Mouse (Mus musculus): ENCODE data around the gene Rcbtb1.
"Not testable (repeated sequence)": the region's sequence is repeated elsewhere in the genome, so short reads cannot be mapped to it uniquely, and the experiment has no call there.

Gene Rcbtb1

DNA sequence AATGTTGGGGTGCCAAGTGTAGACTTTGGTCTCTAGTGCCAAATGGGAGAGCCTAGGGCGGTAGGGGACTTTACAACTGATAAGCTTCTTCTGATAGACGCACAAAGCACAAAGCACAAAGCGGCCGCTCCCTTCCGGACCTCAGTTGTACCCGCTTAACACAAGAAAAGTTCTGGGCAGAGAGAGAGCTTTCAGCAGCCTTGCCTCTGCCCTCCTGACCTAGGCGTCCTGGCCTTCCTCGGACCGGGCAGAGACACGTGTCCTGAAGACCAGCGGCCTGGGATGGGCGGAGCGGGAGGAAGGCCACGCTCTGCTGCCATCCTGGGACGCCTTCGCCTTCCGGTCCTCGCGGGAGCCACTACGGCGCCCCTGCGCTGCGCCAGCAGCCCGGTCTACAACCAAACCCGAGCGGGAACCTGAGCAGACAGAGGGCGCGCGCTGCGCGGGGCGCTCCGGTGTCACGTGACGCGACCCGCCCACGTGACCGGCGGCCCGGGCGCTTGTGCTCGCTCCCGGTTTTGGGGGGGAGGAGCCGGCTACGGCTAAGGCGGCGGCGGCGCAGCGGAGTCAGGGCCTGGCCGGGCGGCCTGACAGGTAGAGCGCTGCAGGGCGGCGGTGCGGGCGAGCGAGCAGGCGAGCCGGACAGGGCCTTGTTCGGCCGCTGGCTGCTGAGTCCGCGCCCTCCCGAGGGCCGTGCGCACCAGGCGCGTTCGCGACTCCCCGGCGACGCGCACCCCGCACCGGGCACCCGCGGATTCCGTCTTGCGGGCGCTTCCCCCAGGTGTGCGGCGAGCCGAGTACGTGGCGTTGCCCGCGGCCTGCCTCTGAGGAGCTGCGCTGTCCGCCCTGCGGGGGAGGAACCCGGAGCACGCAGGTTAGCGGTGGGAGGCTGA, at the start of gene Rcbtb1:
TSS of gene Rcbtb1 (plus strand) at position 499 of the 893 bp plus-strand sequence.
- DNase-seq (ENCODE audit: low spot score in 2 of 2): peak; percentile 87 to 92

DNA sequence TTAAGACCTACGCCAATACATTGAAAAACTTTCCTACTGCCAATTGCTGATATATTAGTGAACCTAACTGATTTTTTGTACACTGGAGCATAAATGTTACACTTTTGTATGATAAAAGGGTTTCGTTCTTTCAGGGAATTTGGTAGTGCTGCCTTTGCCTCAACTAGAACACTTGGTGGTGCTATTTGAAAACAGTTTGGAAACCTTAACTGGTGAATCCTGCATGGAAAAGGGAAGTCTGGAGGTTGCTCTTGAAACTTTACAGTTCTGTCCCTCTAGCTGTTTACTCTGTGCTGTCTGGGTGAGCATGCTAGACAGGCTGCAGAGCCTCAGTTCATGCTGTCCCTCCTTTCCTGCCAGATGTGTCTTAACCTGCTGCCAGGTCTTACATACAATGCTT, 45.4 kb upstream of the Rcbtb1 start:
- peak; percentile 1 to 5 for DNase-seq (ENCODE audit: low spot score in 2 of 2)

DNA sequence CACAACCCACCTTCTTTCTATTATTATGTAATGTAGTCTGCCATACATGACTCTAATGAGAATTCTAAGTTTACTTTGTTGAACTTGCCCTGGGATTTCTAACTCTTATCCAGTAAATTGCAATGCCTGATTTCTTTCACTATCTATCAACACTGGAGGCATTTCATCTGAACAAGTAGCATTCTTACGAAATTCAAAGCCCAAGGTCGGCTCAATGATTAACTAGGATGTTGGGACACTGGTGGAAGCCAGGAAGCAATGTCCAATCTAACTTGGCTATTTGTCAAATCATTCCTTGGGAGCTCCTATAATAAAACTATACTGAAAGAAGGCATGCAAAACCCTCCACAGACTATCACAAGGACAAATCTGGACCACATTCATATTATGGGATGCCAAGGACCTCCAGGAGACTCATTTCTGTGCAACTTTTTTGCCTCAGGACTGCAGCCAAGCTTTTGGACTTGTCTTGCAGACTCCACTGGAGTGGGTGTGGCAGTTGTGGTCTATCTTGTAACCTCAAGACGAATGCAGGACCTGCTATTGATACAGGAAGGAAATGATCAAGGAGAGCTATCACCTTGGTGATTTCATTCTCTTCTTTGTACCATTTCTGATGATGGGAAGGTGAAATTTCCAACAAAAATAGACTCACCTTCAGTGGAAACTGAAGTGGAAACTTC, 43.9 kb upstream of the Rcbtb1 start:
- DNase-seq (ENCODE audit: low spot score in 2 of 2): no peak

DNA sequence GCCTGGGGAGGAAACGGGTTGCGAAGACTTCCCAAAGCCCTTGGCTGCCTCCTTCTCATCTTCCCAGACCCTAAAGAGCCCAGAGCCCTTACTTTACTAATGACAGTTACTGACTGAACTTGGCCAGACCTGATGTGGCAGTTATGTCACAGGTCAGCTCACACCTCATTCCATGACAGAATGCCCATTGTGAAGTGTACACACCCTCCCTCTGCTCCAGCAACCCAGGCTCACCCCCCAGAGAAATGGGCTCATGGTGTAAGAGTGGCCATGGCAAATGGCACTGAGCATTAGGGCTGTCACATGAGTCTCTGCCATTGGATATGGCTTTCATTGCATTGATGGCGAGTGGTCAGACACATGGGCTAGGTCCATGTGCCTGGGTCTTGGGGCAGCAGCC, 22.4 kb upstream of the Rcbtb1 start, which contains the start of gene Gm5142:
TSS of gene Gm5142 (minus strand) at position 101 of the 400 bp plus-strand sequence.
- no peak for DNase-seq (ENCODE audit: low spot score in 2 of 2)

DNA sequence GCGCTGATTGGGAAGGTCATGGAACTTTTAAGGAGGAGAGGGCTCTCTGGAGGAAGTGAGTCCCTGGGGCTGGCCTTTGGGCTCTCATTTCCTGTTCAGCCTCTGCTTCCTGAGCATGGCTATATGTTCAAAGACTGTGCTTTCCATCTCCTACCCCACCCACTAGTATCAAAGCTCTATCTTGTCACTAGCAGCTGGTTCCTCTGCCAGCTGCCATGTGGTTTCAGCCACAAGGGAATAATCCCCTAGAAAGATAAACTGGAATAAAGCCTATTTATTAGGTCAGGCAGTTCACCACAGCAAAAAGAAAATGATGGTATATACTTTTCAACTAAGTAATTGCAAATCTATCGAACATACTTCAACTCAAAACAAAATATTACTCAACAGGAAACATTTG, 18.3 kb upstream of the Rcbtb1 start:
- DNase-seq (ENCODE audit: low spot score in 2 of 2): no peak

DNA sequence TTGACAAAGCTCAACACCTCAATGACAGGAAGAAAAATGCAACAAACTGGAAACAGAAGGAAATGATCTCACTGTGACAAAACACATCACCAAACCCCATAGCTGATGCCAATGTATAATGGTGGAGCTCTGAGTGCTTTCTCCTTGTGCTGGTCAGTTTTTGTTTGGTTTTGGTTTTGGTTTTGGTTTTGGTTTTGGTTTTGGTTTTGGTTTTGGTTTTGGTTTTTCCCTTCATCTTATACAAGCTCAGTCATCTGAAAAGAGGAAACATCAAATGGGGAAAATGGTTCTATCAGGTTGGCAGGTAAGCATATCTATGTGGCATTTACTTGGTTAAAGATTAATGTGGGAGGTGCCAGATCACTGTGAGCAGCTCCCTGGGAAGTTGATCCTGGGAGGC, 15.5 kb upstream of the Rcbtb1 start:
- DNase-seq (ENCODE audit: low spot score in 2 of 2): no peak

DNA sequence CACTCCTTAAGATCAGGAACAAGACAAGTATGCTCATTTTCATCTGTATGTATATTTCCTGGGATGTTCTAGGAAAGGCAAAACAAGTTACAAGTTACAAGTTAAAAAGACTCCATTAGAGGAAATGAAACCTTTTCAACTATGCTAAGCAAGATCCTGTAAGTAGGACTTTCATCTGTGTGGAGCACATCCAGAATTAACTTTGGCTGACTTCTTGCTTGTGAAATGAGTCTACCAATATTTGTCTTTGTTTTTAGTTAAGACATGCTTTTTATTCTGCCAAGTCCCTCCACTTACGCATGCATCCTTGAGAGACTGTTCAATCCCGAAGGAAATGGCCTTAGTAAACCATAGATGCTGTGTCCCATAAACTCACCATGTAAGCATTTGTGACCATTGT, 14.9 kb upstream of the Rcbtb1 start:
- DNase-seq (ENCODE audit: low spot score in 2 of 2): no peak

DNA sequence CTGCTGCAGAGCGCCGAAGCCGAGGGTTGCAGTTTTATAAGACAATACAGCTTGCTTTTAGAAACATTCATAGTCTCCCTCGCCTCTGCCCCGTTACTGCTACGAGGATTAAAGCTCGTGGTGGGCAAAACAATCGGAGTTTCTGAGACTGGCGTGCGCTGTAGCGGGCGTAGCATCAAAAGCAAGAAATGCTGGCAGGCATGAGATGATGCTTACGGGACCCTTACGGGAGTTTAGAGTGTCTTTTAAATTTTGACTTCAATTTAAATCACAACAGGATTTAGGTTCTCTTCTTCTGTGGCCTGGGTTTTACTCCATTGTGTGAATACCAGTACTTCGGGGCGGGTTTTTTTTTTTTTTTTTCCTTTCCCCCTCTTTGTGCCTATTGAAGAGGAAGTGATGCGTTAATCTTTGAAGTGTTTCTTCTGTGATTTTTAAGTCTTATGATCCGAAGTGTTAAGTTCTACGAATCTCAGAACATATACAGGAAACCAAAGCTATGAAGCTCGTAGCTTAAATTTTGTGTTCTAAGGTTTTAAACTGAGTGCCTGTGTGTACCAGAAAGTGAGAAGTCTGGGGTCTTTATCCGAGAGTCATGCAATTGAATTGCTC, 701 bp downstream of the Rcbtb1 start:
- DNase-seq (ENCODE audit: low spot score in 2 of 2): no peak

DNA sequence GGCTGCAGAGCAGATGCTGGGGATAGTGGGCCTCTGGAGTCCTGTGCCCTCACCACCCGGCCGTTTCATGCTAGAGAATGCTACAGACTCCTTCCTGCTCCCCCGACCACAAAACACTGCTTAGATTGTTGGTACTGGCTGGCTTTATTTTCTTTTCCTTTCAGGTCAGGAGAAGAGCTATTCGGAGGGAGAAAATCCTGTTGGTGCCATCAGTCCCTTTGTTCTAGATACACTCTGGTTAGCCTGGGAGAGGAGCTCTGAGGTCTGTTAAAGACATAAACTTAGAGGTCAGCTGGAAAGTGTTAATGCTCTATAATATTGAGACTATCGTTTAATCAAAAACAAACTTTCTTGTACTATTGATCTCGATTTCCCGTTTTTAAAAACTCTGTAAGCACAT, 4.5 kb downstream of the Rcbtb1 start:
- DNase-seq (ENCODE audit: low spot score in 2 of 2): no peak

DNA sequence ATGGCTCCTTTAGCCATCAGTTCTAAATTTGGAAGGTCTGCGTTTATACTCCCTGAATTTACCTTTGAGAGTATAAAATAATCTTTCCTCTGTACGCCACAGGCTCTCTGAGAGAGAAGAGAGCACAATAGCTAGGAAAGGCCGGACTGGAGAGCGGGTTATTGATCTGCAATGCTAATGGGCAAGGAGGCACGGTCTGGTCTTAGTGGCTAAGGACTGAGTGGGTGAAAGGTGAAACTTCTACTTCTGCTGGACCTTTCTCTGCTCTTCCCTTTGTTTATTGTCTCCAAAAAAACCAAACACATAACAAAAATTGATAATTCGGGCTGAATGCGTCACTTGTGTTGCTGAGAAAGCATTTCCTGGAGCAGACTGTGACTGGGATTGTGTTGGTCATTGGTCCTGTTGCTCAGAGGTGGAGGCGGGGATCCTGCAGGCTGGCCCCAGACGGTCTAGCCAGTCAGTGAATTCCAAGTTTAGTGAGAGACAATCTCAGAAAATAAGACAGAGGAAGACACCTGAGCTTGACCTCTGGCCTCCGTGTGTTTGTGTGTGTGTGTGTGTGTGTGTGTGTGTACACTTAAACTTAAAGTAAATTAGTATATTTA, 5.1 kb downstream of the Rcbtb1 start:
- no peak for DNase-seq (ENCODE audit: low spot score in 2 of 2)

DNA sequence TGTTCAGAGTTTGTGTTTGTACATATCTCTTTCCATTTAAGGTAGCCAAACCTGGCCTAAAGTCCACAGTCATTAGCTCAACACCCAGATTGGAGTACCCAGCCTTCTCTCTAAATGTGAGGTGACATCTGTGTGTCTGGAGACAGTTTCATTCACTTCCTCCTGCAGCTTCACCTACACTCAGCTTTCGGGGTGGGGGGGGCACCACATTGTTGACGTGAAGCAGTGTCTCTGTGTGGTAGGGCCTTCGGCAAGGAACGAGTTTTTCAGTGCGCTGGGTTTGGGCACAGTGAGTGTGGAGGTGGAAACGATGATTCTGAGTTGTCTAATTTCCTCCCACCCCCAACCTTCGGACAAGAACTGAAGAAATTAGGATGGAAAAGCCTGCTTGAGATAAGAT, 8.0 kb downstream of the Rcbtb1 start:
- DNase-seq (ENCODE audit: low spot score in 2 of 2): no peak

DNA sequence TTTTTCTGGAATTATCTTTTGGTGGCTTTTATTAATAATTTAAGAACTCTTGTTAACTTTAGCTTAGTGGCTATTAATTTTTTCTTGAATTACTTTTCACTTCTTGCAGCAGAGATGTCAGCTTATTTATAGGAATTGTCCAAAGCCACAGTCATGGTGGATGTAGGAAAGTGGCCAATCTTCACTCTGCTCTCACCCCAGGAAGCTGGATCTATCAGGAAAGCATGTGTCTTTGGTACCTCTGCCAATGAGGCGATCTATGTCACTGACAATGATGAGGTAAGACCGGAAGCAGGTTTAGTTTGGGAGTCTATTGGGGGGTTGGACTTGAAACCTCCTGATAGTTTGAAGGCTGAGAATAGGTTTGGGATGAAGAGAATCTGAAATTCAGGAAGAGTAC, 8.8 kb downstream of the Rcbtb1 start:
- DNase-seq (ENCODE audit: low spot score in 2 of 2): no peak

DNA sequence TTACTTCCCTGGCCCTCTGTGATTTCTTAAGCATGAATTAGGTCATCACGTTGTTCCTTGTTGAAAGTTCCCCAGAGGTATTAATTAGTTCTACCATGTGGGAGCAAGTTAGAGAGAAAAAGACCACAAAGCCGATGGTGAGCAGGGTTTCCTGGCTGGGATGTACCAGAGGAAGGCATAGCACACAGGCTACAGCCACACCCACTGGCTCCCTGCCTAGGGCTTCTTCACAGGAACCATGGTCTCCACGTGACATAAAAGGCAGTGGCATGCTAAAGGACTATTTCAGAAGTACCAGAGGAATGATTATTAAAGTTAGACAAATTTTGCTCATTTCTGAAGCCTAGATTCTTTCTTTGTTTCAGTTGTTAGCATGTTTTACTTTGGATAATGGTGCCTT, 18.2 kb downstream of the Rcbtb1 start:
- no peak for DNase-seq (ENCODE audit: low spot score in 2 of 2)

DNA sequence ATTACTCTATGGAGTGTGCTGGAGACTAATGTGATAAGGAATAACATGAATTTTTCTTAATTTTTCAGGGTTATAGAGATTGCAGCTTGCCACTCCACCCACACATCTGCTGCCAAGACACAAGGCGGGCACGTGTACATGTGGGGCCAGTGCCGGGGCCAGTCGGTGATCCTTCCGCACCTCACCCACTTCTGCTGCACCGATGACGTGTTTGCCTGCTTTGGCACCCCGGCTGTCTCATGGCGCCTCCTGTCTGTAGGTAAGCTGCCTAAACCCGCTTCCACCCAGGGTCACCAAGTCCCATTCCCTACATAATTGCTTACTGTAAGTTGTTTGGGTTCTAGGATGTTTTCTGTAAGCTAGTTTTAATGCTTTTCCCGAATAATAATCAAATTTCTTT, 25.2 kb downstream of the Rcbtb1 start:
- no peak for DNase-seq (ENCODE audit: low spot score in 2 of 2)

DNA sequence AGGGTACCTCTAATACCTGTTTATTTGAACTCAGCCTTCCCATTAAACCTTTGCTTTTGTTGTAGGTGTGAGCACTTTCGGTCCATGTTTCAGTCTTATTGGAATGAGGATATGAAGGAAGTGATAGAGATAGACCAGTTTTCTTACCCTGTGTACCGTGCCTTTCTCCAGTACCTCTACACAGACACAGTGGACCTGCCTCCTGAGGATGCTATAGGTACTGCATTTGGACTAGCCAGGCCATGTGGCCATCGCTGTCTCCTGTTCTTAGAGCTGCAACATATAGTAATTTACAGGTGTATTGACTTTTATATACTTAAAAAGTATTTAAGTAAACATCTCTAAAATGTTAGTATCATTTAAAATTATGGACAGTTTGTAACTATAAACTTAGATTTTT, 28.8 kb downstream of the Rcbtb1 start:
- DNase-seq (ENCODE audit: low spot score in 2 of 2): no peak

DNA sequence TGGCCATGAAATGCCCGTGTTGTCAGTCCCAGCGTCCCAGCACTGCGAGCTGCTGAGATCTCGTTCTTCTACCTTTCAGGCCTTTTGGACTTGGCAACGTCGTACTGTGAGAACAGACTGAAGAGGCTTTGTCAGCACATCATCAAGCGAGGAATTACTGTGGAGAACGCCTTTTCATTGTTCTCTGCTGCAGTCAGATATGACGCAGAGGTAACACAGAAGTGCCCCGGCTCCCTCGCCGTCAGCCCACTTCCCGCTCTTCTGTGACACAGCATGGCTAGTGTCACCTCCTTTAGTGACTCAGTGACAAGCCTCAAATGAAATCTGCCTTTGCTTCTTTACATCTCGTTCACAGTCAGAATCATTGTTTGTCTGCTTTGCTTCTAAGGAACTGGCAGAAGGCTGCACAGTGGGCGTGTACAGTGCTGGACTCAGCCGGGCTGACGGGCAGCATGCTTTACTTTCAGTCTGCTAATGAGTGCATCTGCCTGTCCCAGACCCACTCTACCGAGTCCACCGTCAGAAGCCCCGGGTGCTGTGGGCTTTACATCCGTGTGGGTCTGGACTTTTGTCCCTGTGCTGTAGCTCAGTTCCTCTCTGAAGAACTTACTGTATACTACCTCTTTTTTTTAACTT, 29.4 kb downstream of the Rcbtb1 start:
- peak in 1 of 2 experiments; percentile 10 for DNase-seq (ENCODE audit: low spot score in 2 of 2)

DNA sequence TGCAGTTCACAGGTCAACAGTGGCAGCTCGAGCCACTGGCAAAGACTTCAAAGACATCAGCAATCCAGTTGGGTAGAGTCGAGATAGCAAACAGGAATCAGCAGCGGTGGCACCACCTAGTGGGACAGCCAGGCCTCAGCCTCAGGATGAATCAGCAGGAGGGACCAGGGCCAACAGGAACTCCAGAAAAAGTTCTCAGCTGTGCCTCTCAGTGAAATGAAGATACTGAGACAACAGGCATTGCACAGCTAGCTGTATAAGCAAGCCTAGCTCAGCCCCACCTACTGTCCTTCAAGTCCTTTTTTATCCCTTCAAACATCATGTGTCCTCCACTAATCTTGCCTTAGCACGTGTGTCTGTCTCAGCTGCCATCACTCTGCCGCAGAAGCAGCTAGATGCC, 31.0 kb downstream of the Rcbtb1 start:
- peak in 1 of 2 experiments; percentile 20 for DNase-seq (ENCODE audit: low spot score in 2 of 2)

DNA sequence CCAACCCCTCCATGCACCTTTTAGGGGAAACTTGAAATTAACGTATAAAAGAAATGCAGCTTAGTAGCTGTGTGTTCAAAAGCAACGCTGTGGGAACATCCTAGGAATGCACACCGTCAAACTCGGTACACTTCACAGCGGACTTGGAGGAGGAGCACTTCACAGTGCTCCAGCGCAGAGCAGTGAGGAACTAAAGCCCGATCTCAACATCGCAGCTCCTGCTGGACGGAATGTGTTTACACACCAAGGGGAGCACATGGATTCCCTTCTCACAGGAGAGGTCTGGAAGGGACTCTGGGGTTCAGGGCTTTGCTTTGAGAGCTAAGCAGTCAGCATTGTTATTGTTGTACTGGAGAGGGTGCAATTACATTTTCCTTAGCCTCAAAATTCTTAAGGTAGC, 32.6 kb downstream of the Rcbtb1 start:
- no peak for DNase-seq (ENCODE audit: low spot score in 2 of 2)

DNA sequence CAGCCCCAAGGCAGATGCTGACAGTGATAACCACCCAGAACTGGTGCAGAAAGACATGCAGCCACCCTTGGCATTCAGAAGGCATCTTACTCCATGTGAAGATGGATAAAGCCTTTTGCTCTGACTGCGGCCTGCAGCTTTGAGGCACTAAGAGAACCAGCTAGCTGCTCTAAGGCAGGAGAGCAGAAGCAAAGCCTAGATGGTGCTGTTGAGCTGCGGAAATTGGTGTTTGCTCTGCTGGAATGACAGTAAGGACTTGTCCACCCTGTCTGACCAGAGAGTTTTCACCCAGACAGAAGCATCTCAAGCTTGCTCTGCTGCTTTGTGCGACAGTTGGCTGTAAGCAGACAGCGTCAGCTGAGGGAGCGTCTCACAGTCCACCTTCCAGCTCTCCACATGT, 49.3 kb downstream of the Rcbtb1 start:
- peak; percentile 23 to 36 for DNase-seq (ENCODE audit: low spot score in 2 of 2)

DNA sequence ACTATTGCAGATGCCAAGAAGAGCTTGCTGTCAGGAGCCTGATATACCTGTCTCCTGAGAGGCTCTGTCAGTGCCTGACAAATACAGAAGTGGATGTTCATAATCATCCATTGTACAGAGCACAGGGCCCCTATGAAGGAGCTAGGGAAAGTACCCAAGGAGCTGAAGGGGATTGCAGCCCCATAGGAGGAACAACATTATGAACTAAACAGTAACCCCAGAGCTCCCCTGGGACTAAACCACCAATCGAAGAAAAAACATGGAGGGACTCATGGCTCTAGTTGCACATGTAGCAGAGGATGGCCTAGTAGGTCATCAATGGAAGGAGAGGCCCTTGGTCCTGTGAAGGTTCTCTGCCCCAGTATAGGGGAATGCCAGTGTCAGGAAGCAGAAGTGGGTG, 54.9 kb downstream of the Rcbtb1 start:
- not testable (repeated sequence) for DNase-seq (ENCODE audit: low spot score in 2 of 2)

DNA sequence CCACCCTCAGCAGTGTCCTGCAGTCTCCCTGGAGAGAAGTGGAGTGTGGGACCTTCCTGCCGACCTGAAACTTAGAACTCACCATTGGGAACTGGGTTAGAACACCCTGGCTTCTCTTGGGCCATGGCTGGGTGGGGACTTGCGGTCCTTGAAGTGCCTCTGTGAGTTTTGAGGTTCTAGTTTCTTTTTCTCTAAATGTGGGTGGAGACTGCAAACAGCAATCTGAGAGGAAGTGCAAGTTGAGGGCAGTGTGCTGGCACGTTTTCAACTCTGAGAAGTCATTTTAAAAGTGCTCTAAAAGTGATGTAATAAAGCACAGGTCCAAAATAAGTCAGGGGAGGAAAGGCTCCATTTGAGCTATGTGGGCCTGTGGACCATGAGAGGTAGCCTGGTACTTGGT, 59.0 kb downstream of the Rcbtb1 start, which contains the start of gene Gm6904:
TSS of gene Gm6904 (minus strand) at position 161 of the 400 bp plus-strand sequence.
- DNase-seq (ENCODE audit: low spot score in 2 of 2): no peak

DNA sequence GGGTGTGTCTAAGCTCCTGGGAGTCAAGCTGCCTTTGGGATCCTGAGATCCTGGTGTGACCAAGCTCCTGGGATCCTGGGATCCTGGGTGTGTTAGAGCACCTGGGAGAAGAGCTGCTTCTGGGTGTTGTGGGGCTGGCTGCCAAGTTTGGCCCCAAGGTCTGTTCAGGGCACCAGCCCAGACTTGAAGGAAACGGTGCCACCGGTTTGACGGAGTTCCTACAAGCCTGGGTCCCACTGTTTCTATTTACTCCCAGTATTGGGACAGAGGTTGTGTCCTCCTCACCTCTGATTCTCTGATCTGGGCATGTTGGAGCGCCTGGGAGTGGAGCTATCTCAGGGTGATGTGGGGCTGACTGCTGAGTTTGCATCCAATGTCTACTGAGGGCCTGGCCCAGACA, 74.0 kb downstream of the Rcbtb1 start:
- not testable (repeated sequence) for DNase-seq (ENCODE audit: low spot score in 2 of 2)
